Mouse (Mus musculus) B cell, adult 67 days (primary cell): ENCODE data around the gene Gm8720. TPM values are rescaled to one million over a fixed set of nuclear protein-coding genes. Genes with fewer than 3 reads are reported as not detected.

Experiments
- total RNA-seq, 2 experiments: library from RNA; stranded (reverse); gene quantifications; 4 replicates each; pipeline ENCODE4 v1.2.4; 2023

Gm8720 gene
- total RNA-seq = not detected

GRCm38 (mm10) chr7:23067356-23067755 is at the start of gene Gm8720:
TSS of gene Gm8720 (minus strand) at chr7:23067456.

GRCm38 (mm10) chr7:23055240-23055639 is 12.0 kb downstream of the Gm8720 start, which contains the start of gene Vmn1r163:
TSS of gene Vmn1r163 (plus strand) at chr7:23055540.

GRCm38 (mm10) chr7:23019823-23020222 is 47.4 kb downstream of the Gm8720 start, which contains the start of gene Gm4216:
TSS of gene Gm4216 (minus strand) at chr7:23019923.

Other genes starting within 250 kb of the Gm8720 start
- not detected for gene Vmn1r159, start 223.9 kb downstream of the Gm8720 start, total RNA-seq
- gene Vmn1r160, start 196.2 kb downstream of the Gm8720 start, total RNA-seq = not detected
- gene Gm4214, start 82.8 kb downstream of the Gm8720 start, total RNA-seq = not detected
- gene Gm4216, start 47.5 kb downstream of the Gm8720 start, total RNA-seq = not detected
- gene Vmn1r163, start 11.9 kb downstream of the Gm8720 start, total RNA-seq = not detected
- gene Gm10662, start 77.0 kb upstream of the Gm8720 start, total RNA-seq = not detected
- not detected for gene Vmn1r165, start 149.9 kb upstream of the Gm8720 start, total RNA-seq
- gene Vmn1r166, start 184.2 kb upstream of the Gm8720 start, total RNA-seq = not detected
- gene Gm6902, start 211.4 kb upstream of the Gm8720 start, total RNA-seq = not detected
- gene Nlrp4e, start 233.7 kb upstream of the Gm8720 start, total RNA-seq = not detected